Mouse (Mus musculus) yolk sac, embryonic 10.5 days (tissue): Measurements from ENCODE around the gene Otop3.

Experiments used
- DNase-seq: peaks from one replicate; pipeline ENCODE4 v3.0.0-alpha.2; 2017; ENCODE audit warnings: low spot score

Otop3 gene

GRCm38 (mm10) chr11:115318245-115319027, 16.1 kb upstream of the Otop3 start:
- DNase-seq, result no peak

GRCm38 (mm10) chr11:115319704-115320383, 14.7 kb upstream of the Otop3 start:
- DNase-seq, result no peak

- peak; percentile 52 for DNase-seq
These were observed 12.4 kb upstream of the Otop3 start, which contains the start of gene Ush1g for GRCm38 (mm10) chr11:115321906-115322693. Gene Ush1g, minus strand, starts transcription at chr11:115322041.

- DNase-seq, result no peak
These were observed 11.2 kb upstream of the Otop3 start for GRCm38 (mm10) chr11:115323354-115323753.

GRCm38 (mm10) chr11:115326730-115327129, 7.8 kb upstream of the Otop3 start:
- DNase-seq, result no peak

GRCm38 (mm10) chr11:115329339-115329738, 5.2 kb upstream of the Otop3 start:
- no peak for DNase-seq

- DNase-seq, result no peak
These were observed 692 bp downstream of the Otop3 start for GRCm38 (mm10) chr11:115335223-115335622.

GRCm38 (mm10) chr11:115336115-115336514, 1.6 kb downstream of the Otop3 start:
- no peak for DNase-seq

- DNase-seq, result no peak
These were observed 2.8 kb downstream of the Otop3 start for GRCm38 (mm10) chr11:115337350-115337749.

- no peak for DNase-seq
These were observed 3.3 kb downstream of the Otop3 start for GRCm38 (mm10) chr11:115337826-115338225.

GRCm38 (mm10) chr11:115341246-115341645, 6.7 kb downstream of the Otop3 start:
- DNase-seq, result no peak

GRCm38 (mm10) chr11:115341866-115342265, 7.3 kb downstream of the Otop3 start:
- DNase-seq, result no peak

GRCm38 (mm10) chr11:115344967-115345366, 10.4 kb downstream of the Otop3 start:
- no peak for DNase-seq

GRCm38 (mm10) chr11:115345515-115345914, 11.0 kb downstream of the Otop3 start:
- DNase-seq, result no peak

GRCm38 (mm10) chr11:115348681-115349248, 14.2 kb downstream of the Otop3 start:
- DNase-seq, result no peak

- no peak for DNase-seq
These were observed 15.4 kb downstream of the Otop3 start for GRCm38 (mm10) chr11:115349976-115350375.

GRCm38 (mm10) chr11:115353375-115353774, 18.8 kb downstream of the Otop3 start:
- no peak for DNase-seq

- DNase-seq, result peak; percentile 57
These were observed 19.7 kb downstream of the Otop3 start for GRCm38 (mm10) chr11:115354183-115354582.

- DNase-seq, result peak; percentile 41
These were observed 23.9 kb downstream of the Otop3 start for GRCm38 (mm10) chr11:115358468-115358867.

- no peak for DNase-seq
These were observed 24.8 kb downstream of the Otop3 start for GRCm38 (mm10) chr11:115359293-115359692.

GRCm38 (mm10) chr11:115359726-115360125, 25.2 kb downstream of the Otop3 start:
- DNase-seq, result no peak

GRCm38 (mm10) chr11:115364136-115364535, 29.6 kb downstream of the Otop3 start:
- DNase-seq, result no peak
